Mouse (Mus musculus) left cerebral cortex, adult 2 months (tissue): ENCODE measurements at regions not wholly inside any gene's neighbourhood (a gene's known extent, or its start where the extent isn't known, plus 50 kb on each side); places are given as distances from the start of the nearest gene placed in this dataset.
A peak's percentile ranks its signal among the peaks of the same experiment; 100 is the strongest.
"Not testable (repeated sequence)": the region's sequence is repeated elsewhere in the genome, so short reads cannot be mapped to it uniquely, and the experiment has no call there.

Experiments
- DNase-seq, 2 experiments: peaks; one replicate each; pipeline ENCODE4 v3.0.0; 2021 to 2022; ENCODE audit warnings: low spot score in 2 of 2, mixed read lengths in 1 of 2; ENCODE audit errors: extremely low spot score in 1 of 2
- H3K27ac ChIP-seq: fragments of 200-600 bp; 2 replicates; pipeline ENCODE4 v1.8.1; 2022
- H3K4me3 ChIP-seq: fragments of 200-600 bp; 2 replicates; pipeline ENCODE4 v1.8.1; 2022
- CTCF ChIP-seq: fragments of 200-600 bp; IDR thresholded peaks from 2 replicates; pipeline ENCODE4 v1.8.1; 2022; ENCODE audit warnings: antibody characterized with exemption, mild to moderate bottlenecking, moderate library complexity
- intact Hi-C: fragments of 180-260 bp; cut with DNase I; formaldehyde crosslinking; loops from one replicate; pipeline ENCODE4 v1.15.1; 2025

DNA sequence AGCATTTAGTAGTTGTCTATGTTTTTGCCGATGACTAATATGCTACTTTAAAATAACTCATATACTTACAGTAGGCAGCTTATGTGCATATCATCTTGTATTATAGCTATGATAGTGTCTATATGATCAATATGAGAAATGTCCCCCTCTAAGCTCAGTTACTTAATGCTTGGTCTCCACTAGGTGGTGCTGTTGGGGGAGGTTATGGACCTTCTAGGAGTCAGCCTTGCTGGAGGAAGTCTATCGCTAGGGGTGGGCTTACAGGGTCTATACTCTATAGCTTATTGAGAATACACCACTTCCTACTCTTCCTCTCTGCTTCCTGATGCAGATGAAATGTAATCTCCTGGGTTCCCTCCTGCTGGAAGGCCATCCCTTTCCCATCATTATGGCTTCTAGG is 136.7 kb upstream of the Supt20 start:
- Histone ChIP-seq H3K4me3 (no peak overlapping the region), H3K27ac (no peak overlapping the region)
- no peak; the same call in 1 of the 2 replicates for TF ChIP-seq CTCF
- no peak for DNase-seq
- intact Hi-C loops, result no loop called here

DNA sequence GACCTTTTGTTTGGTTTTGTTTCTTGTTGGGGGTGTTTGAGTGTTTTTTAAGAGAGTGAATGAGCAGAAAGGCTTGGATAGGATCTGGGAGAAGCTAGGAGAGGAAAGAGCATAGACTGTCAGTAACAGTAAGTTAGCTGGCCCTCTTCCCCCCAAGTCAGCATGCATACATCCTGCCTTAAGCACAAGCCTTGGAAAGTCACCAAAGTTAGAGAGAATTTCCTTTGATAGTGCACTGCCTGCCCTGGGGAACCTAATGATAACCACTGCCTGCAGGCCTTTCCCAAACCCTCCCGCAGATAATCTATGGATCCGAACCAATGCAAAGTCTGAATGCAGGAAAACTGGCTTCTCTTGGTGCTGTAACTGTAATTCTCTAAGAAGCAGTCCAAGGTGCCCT is 133.6 kb upstream of the Supt20 start:
- intact Hi-C loops, result no loop called here
- H3K27ac ChIP-seq, result no peak overlapping the region
- DNase-seq, result no peak
- no peak for TF ChIP-seq CTCF
- H3K4me3 ChIP-seq, result no peak overlapping the region

DNA sequence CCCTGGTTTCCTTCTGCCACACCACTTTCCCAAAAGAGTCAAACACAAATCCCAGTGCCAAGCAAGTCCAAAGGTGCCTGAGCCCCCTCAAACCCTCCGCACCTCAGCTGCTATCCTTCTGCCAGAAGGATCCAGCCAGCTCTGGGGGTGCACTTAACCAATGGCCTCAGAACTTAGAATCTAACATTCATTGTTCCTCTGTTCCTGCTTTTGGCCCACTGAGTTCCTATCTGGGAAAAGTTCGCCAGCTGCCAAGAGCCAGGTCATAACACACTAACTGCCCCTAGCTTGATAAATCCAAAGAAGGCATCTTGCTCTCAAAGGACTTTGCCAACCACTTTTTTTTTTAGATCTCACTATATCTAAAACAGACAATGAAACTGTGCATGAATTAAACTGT is 133.1 kb upstream of the Supt20 start:
- Histone ChIP-seq H3K27ac (no peak overlapping the region), H3K4me3 (no peak overlapping the region)
- no peak for DNase-seq
- no peak for TF ChIP-seq CTCF
- intact Hi-C loops, result no loop called here

DNA sequence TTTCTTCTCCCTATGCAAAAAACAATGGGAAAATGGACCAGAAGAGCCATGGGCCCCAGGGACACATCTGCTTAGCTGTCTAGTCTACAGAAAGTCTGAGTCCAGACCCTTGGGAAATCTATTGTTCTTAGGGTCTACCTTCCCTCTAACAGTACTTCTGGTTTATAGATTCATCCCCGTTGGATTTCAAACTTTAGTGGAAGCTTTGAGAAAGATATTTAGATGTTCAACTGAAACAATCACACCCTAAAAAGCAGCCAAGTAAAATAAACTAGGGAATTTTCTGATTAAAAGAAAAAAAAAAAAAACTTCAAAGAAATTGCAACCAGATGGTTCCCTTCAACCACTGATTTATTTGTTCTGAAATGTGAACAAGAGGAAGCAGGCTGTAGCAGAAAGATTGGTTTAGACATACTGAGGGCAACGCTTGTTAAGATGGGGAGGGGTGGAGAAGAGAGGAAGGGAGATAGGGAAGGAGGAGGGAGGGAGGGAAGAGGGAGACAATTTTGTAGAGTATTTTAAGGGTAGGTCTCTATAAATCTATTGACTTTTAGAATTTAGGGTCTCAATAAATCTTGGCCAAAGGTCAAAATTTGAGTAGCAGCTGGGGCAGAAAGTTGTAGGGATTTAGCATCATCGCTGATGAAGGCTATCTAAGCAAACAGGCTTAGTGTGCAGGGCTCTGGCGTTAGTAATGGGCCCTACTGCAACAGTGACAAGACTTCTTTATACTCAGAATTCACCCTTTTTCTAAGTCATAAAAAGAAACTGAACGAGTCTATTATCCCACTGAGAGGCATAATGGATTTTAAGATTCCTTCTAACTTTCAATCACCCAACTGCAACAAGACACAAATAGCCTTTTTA is 132.3 kb upstream of the Supt20 start:
- no peak for DNase-seq
- Histone ChIP-seq H3K27ac (no peak overlapping the region), H3K4me3 (no peak overlapping the region)
- TF ChIP-seq CTCF, result no peak
- intact Hi-C loops, result no loop called here

- intact Hi-C loops, result no loop called here
- no peak overlapping the region for H3K27ac ChIP-seq
- no peak for DNase-seq
- no peak overlapping the region for H3K4me3 ChIP-seq
- no peak for TF ChIP-seq CTCF
Measured at GRCm38 (mm10) chr3:54567329-54567728, 125.3 kb upstream of the Supt20 start.

GRCm38 (mm10) chr3:54568096-54568495 is 124.5 kb upstream of the Supt20 start:
- no peak overlapping the region for H3K4me3 ChIP-seq
- no peak overlapping the region for H3K27ac ChIP-seq
- no peak for TF ChIP-seq CTCF
- intact Hi-C loops, result no loop called here
- DNase-seq, result no peak

GRCm38 (mm10) chr3:54570501-54570900 is 122.1 kb upstream of the Supt20 start:
- TF ChIP-seq CTCF, result no peak; the same call in 1 of the 2 replicates
- no peak for DNase-seq
- intact Hi-C loops, result no loop called here
- Histone ChIP-seq H3K4me3 (no peak overlapping the region), H3K27ac (no peak overlapping the region)

DNA sequence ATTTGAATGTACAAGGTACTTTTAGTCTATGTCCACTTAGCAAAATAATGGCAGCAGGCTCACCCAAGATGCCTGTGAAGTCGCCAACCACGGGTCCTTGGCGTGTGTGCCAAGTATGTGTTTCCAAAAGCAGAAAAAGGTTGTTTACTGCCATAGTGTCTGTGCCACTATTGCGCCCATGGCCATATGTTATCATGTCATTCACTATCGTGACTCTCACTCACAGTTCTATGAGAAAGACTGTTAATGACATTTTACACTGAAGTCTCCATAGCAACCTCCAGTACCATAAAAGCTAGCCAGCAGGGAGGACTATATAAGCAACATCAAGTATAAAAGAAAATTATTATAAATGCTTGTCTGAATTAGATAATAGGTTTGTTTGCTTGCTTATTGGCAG is 114.8 kb upstream of the Supt20 start:
- no peak for TF ChIP-seq CTCF
- intact Hi-C loops, result no loop called here

DNA sequence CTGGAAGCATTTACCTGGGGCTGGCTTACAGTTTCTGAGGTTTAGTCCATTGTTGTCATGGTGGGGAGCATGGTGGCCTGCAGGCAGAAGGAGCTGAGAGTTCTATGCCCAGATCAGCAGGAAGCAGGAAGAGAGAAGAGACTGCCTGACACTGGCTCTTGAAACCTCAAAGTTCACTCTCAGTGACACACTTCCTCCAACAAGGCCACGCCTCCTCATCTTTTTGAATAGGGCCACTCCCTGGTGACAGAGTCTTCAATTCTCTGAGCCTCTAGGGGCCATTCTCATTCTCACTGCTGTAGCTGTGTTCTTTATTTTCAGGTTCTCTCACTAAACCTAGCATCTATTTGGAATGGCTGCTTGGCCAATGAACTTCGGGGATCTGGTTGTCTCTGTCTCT is 113.2 kb upstream of the Supt20 start:
- DNase-seq, result no peak
- no peak for TF ChIP-seq CTCF
- intact Hi-C loops, result no loop called here
- Histone ChIP-seq H3K27ac (no peak overlapping the region), H3K4me3 (no peak overlapping the region)

More for the DNA sequence above, 114.8 kb upstream of the Supt20 start:
- Histone ChIP-seq H3K4me3 (no peak overlapping the region), H3K27ac (no peak overlapping the region)
- DNase-seq, result no peak

DNA sequence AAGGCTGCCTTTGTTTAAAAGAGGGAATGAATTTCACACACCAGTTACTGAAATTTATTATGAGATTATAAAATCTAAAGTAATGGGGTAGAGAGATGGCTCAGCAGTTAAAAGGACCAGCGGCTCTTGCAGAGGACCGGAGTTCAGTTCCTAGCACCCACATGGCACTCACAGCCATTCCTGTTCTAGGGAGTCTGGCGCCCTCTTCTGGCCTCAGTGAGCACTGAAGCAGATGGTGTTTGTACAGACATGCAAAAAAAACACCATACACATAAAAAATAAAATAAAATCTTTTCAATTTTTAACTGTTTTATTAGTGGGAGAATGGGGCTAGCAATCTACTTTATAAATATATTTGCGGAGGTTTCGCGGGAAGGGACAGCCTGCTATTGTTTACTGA is 112.3 kb upstream of the Supt20 start:
- DNase-seq, result no peak
- no peak; the same call in 1 of the 2 replicates for TF ChIP-seq CTCF
- intact Hi-C loops, result no loop called here
- H3K27ac ChIP-seq, result no peak overlapping the region
- H3K4me3 ChIP-seq, result no peak overlapping the region

GRCm38 (mm10) chr3:54585781-54586180 is 106.8 kb upstream of the Supt20 start:
- DNase-seq, H3K4me3 ChIP-seq, intact Hi-C loops: not testable (repeated sequence)

DNA sequence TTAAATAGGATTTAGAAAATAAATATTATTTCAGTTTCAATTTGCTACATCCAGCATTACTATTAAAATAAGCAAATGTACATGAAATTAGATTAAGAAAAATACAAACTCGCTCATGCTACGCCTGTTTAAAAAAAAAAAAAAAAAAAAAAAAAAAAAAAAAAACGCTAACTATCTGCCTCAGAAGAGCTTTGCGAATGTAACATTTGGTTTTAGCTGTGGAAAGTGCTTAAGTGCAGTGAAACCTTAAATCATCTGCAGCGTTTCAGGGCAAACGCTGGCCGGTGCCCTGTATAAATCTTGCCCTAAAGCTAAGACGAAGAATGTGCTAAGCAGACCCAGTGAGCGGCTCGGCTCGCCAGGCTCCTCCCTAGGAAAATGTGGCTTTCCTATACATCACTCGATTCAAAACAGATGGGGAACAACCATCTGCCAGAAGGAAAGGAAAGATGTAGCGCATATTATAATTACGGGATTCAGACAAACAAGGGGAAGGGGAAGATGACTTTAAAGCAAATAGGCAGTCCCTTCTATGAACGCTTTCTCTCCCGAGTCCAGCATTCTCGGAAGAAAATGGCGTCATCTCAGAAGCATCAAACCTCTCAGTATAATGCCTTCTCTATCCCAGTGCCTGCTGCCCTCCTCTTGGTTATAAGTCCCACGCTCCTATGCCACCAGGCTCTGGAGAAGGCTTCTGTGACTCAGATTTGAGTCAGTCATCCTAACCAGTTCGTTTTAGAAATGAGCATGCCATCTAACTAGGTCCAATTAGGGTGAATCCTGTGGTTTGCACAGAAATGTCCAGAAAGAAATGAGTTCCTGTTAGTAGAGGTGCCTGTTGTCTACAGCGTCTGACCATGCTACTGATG is 105.2 kb upstream of the Supt20 start:
- Histone ChIP-seq H3K4me3 (peak overlapping the region; percentile 36), H3K27ac (peak overlapping the region; percentile 69)
- intact Hi-C loops, result no loop called here
- no peak for TF ChIP-seq CTCF
- peak in 1 of 2 experiments; percentile 36 for DNase-seq

More at GRCm38 (mm10) chr3:54585781-54586180, 106.8 kb upstream of the Supt20 start:
- not testable (repeated sequence) for H3K27ac ChIP-seq
